ENCODE assay signal across 10 mouse cellular contexts in the genomic region with DNA sequence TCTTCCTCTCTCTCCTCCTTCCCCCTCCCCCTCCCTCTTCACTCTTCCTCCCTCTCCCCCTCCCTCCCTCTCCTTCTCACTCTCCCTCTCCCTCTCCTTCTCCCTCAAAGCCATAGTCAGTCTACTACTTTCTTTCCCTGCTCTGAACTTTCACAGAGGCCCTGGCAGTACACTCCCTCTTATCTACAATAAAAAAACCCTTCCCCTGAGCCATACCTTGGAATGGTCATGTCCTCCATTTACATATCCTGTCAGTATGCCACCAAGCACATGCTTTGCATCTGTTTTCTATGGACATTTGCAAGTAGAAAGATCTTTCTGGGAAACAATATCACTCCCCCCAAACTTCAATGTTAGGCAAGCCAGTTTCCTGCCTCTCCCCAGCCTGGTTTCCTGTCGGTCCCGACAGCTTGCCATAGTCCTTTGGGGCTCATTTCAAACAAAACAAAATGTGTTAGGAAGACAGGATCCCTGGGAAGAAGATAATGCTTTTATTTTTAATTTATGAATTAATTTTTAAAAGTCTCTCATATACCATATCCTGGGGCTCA. TPM values are rescaled to one million over a fixed set of nuclear protein-coding genes. Genes with fewer than 3 reads are reported as not detected.
DNase-seq lines count a peak whose midpoint lies in the region; ATAC-seq and TF ChIP-seq lines count a peak whose summit lies in the region.
"Had no signal": no experiment of that assay in that cellular context is flagged by ENCODE, and none has a peak within 500 bp of the region (broad histone marks: within the 10 kb centered on the region; RNA-seq: fewer than 3 reads in every experiment).

A gene (minus strand): TSS at position 307 of the 551 bp plus-strand sequence.

- 0 out of 2 replicates have a peak, but pooled peaks cover 4% of the 10 kb centered on the region for H3K4me1 ChIP-seq in embryonic facial prominence, embryonic 15.5 days
- H3K4me1 ChIP-seq in lung, postnatal 0 days (ENCODE audit: insufficient read depth, low read depth, low read length), result peaks cover 3% of the 10 kb centered on the region; the same call in 1 of the 2 replicates
- no peaks in the 10 kb centered on the region for H3K4me1 ChIP-seq in forebrain, embryonic 16.5 days (replicated peaks; ENCODE audit: control insufficient read depth, insufficient read depth, low read length)

- peak; percentile 6 for DNase-seq in kidney, adult 11 months
- no peak for DNase-seq in kidney, adult 8-10 months
- DNase-seq in kidney, adult 9 months, result peak; percentile 27
- DNase-seq in lung, postnatal 0 days (ENCODE audit: low spot score), result peak; percentile 61
- no peak for DNase-seq in cerebellum, adult 11-12 months
- DNase-seq: right cerebral cortex, adult 18-20 months had no signal

- H3K9ac ChIP-seq in embryonic facial prominence, embryonic 15.5 days, result no peak within 1 kb of the TSS
- H3K9ac ChIP-seq in lung, postnatal 0 days (replicated peaks; ENCODE audit: low read depth), result no peak within 1 kb of the TSS
- no peak within 1 kb of the TSS for H3K9ac ChIP-seq in forebrain, embryonic 16.5 days (replicated peaks; ENCODE audit: low read depth, low read length)

- no peaks in the 10 kb centered on the region for H3K9me3 ChIP-seq in embryonic facial prominence, embryonic 15.5 days (replicated peaks)
- no peaks in the 10 kb centered on the region for H3K9me3 ChIP-seq in lung, postnatal 0 days (ENCODE audit: low read length)
- no peaks in the 10 kb centered on the region for H3K9me3 ChIP-seq in forebrain, embryonic 16.5 days (ENCODE audit: control insufficient read depth, low read length)

- no peak within 1 kb of the TSS for H3K4me3 ChIP-seq in embryonic facial prominence, embryonic 15.5 days (replicated peaks)
- H3K4me3 ChIP-seq in lung, postnatal 0 days (ENCODE audit: low read depth, low read length), result no peak within 1 kb of the TSS
- H3K4me3 ChIP-seq in forebrain, embryonic 16.5 days (replicated peaks; ENCODE audit: low read length), result no peak within 1 kb of the TSS

- H3K36me3 ChIP-seq in embryonic facial prominence, embryonic 15.5 days, result no peaks in the 10 kb centered on the region
- no peaks in the 10 kb centered on the region for H3K36me3 ChIP-seq in lung, postnatal 0 days (ENCODE audit: insufficient read depth, low read length)
- H3K36me3 ChIP-seq in forebrain, embryonic 16.5 days (ENCODE audit: control insufficient read depth, insufficient read depth), result no peaks in the 10 kb centered on the region

- peak within 1 kb of the TSS; percentile 35; the same call in 1 of the 2 replicates for H3K27ac ChIP-seq in embryonic facial prominence, embryonic 15.5 days (replicated peaks)
- peak within 1 kb of the TSS; percentile 77 for H3K27ac ChIP-seq in lung, postnatal 0 days (ENCODE audit: low read length)
- no peak within 1 kb of the TSS for H3K27ac ChIP-seq in forebrain, embryonic 16.5 days (ENCODE audit: low read length)
- H3K27ac ChIP-seq: macrophage had no signal

- TF ChIP-seq EP300 in lung, postnatal 0 days (IDR thresholded peaks at IDR 0.05), result peak; percentile 44; the same call in 1 of the 2 replicates

- no peak for ATAC-seq in embryonic facial prominence, embryonic 15.5 days (ENCODE audit: insufficient number of reproducible peaks, low FRiP score, low TSS enrichment, low read depth)
- ATAC-seq in lung, postnatal 0 days, result peak; percentile 68
- ATAC-seq in forebrain, embryonic 16.5 days, result no peak
- ATAC-seq in frontal cortex, adult (ENCODE audit: low TSS enrichment), result no peak

- no peak for TF ChIP-seq CTCF in lung, postnatal 0 days (IDR thresholded peaks at IDR 0.05)

- 40% methylated on average over 2 of the region's 2 CpGs for WGBS in embryonic facial prominence, embryonic 15.5 days
- WGBS in lung, postnatal 0 days, result 56% methylated on average over 2 of the region's 2 CpGs
- 76% methylated on average over 2 of the region's 2 CpGs for WGBS in forebrain, embryonic 16.5 days

- no peak within 1 kb of the TSS for H3K4me2 ChIP-seq in embryonic facial prominence, embryonic 15.5 days (replicated peaks)
- no peak within 1 kb of the TSS for H3K4me2 ChIP-seq in lung, postnatal 0 days (replicated peaks; ENCODE audit: low read depth, low read length)
- H3K4me2 ChIP-seq in forebrain, embryonic 16.5 days (ENCODE audit: low read length), result no peak within 1 kb of the TSS

- H3K27me3 ChIP-seq in embryonic facial prominence, embryonic 15.5 days, result no peaks in the 10 kb centered on the region
- H3K27me3 ChIP-seq in lung, postnatal 0 days (replicated peaks; ENCODE audit: insufficient read depth, low read length), result no peaks in the 10 kb centered on the region
- no peaks in the 10 kb centered on the region for H3K27me3 ChIP-seq in forebrain, embryonic 16.5 days (replicated peaks; ENCODE audit: control insufficient read depth, insufficient read depth, low read length)

RNA-seq across cellular contexts. Expression of the gene that starts here (rescaled TPM):
- polyA plus RNA-seq in embryonic facial prominence, embryonic 15.5 days (2015; fragmentation: Nextera tagmentation; extraction: Ambion mirVana), result 0.83 and 1.3 TPM in 2 replicates
- polyA plus RNA-seq in lung, postnatal 0 days (2015; fragmentation: Nextera tagmentation; extraction: Ambion mirVana), result 3.5 and 4.4 TPM in 2 replicates
- 0.16 and 0.28 TPM in 2 replicates for polyA plus RNA-seq in forebrain, embryonic 16.5 days (2015; fragmentation: Nextera tagmentation; extraction: Ambion mirVana)
- polyA plus RNA-seq: macrophage had no signal

Comparison
In these comparisons a context has a peak if more than half of its experiments do, and no peak if none do; other contexts are left out.
1. DNase-seq: peak in kidney, adult 11 months (single experiment), kidney, adult 9 months (single experiment) and lung, postnatal 0 days (single experiment); none in kidney, adult 8-10 months (0 of 2) and cerebellum, adult 11-12 months (single experiment).